Mouse (Mus musculus) heart, embryonic 15.5 days (tissue): ENCODE data around the gene Eif3b. TPM values are rescaled to one million over a fixed set of nuclear protein-coding genes. Genes with fewer than 3 reads are reported as not detected.
"Not testable (repeated sequence)": the region's sequence is repeated elsewhere in the genome, so short reads cannot be mapped to it uniquely, and the experiment has no call there.

Source experiments
- ATAC-seq: fragments of 200-750 bp; cut with Nextera tagmentation; replicated peaks from 2 replicates; pipeline ENCODE4 v1.8.0; 2017; ENCODE audit warnings: low read depth, moderate TSS enrichment; ENCODE audit not compliant: insufficient number of reproducible peaks, insufficient read depth, low FRiP score
- H3K27ac ChIP-seq: fragments of 300-500 bp; sonication (generic); 2 replicates; pipeline ENCODE4 v1.5.1; 2015; ENCODE audit warnings: mild to moderate bottlenecking, inconsistent platforms
- H3K27me3 ChIP-seq: fragments of 300-500 bp; sonication (generic); 2 replicates; pipeline ENCODE4 v1.6.1; 2015; ENCODE audit warnings: inconsistent platforms
- H3K36me3 ChIP-seq: fragments of 300-500 bp; sonication (generic); 2 replicates; pipeline ENCODE4 v1.6.1; 2015; ENCODE audit warnings: mild to moderate bottlenecking, inconsistent platforms
- H3K4me1 ChIP-seq: fragments of 300-500 bp; sonication (generic); replicated peaks from 2 replicates; pipeline ENCODE4 v1.6.1; 2015; ENCODE audit warnings: inconsistent platforms
- H3K4me2 ChIP-seq: fragments of 300-500 bp; sonication (generic); 2 replicates; pipeline ENCODE4 v1.6.1; 2015; ENCODE audit warnings: inconsistent platforms, mild to moderate bottlenecking, moderate library complexity
- H3K4me3 ChIP-seq: fragments of 300-500 bp; sonication (generic); 2 replicates; pipeline ENCODE4 v1.5.1; 2015; ENCODE audit warnings: mild to moderate bottlenecking, inconsistent platforms
- H3K9ac ChIP-seq: fragments of 300-500 bp; sonication (generic); 2 replicates; pipeline ENCODE4 v1.6.1; 2015; ENCODE audit warnings: mild to moderate bottlenecking, inconsistent platforms
- H3K9me3 ChIP-seq: fragments of 300-500 bp; sonication (generic); replicated peaks from 2 replicates; pipeline ENCODE4 v1.6.1; 2016; ENCODE audit warnings: inconsistent platforms
- WGBS: fragments of 180-500 bp; shearing (Covaris S2); methylation state at CpG from one replicate; pipeline ENCODE4 v1.1.7; 2015; ENCODE audit warnings: mixed read lengths; 5-methylcytosine and 5-hydroxymethylcytosine counted together
- polyA plus RNA-seq: library from polyadenylated mRNA; unstranded; fragments of >200 nt; fragmentation: Nextera tagmentation; extraction: Ambion mirVana; gene quantifications from 2 replicates; pipeline ENCODE4 v1.2.1, GENCODE M21; 2015

Eif3b gene
- polyA plus RNA-seq, 1 experiment from 2014 or later = 68.9 TPM

- WGBS = 71% methylated on average over 4 of the region's 4 CpGs
- H3K4me3 ChIP-seq = no peak overlapping the region
- H3K4me2 ChIP-seq = no peak overlapping the region
- H3K36me3 ChIP-seq = no peaks in the 10 kb centered on the region
- peaks cover 4% of the 10 kb centered on the region; the same call in 1 of the 2 replicates for H3K27me3 ChIP-seq
- H3K27ac ChIP-seq = no peak overlapping the region
- H3K9ac ChIP-seq = no peak overlapping the region
- H3K9me3 ChIP-seq = no peaks in the 10 kb centered on the region
- ATAC-seq = no peak
- no peaks in the 10 kb centered on the region for H3K4me1 ChIP-seq
Observed at GRCm38 (mm10) chr5:140402640-140403270, 16.4 kb upstream of the Eif3b start.

- Histone ChIP-seq H3K9me3 (no peaks in the 10 kb centered on the region), H3K4me3 (no peak overlapping the region), H3K36me3 (no peaks in the 10 kb centered on the region), H3K27ac (no peak overlapping the region), H3K4me1 (no peaks in the 10 kb centered on the region), H3K27me3 (no peaks in the 10 kb centered on the region), H3K4me2 (no peak overlapping the region), H3K9ac (no peak overlapping the region)
- 77% methylated on average over 6 of the region's 6 CpGs for WGBS
- no peak for ATAC-seq
Observed at GRCm38 (mm10) chr5:140405126-140405525, 14.0 kb upstream of the Eif3b start.

- WGBS = 61% methylated on average over 6 of the region's 6 CpGs
- Histone ChIP-seq H3K9me3 (no peaks in the 10 kb centered on the region), H3K27me3 (no peaks in the 10 kb centered on the region), H3K4me1 (no peaks in the 10 kb centered on the region), H3K9ac (no peak overlapping the region), H3K36me3 (no peaks in the 10 kb centered on the region), H3K27ac (no peak overlapping the region), H3K4me2 (no peak overlapping the region), H3K4me3 (no peak overlapping the region)
- no peak for ATAC-seq
Observed at GRCm38 (mm10) chr5:140406666-140407065, 12.5 kb upstream of the Eif3b start.

- no peaks in the 10 kb centered on the region for H3K4me1 ChIP-seq
- no peaks in the 10 kb centered on the region for H3K36me3 ChIP-seq
- H3K27me3 ChIP-seq = no peaks in the 10 kb centered on the region
- no peaks in the 10 kb centered on the region for H3K9me3 ChIP-seq
- ATAC-seq = no peak
- no peak overlapping the region for H3K9ac ChIP-seq
- H3K4me2 ChIP-seq = no peak overlapping the region
- no peak overlapping the region for H3K27ac ChIP-seq
- H3K4me3 ChIP-seq = no peak overlapping the region
Observed at GRCm38 (mm10) chr5:140408801-140409200, 10.3 kb upstream of the Eif3b start.

GRCm38 (mm10) chr5:140411339-140411738, 7.8 kb upstream of the Eif3b start:
- Histone ChIP-seq H3K9ac (no peak overlapping the region), H3K4me3 (no peak overlapping the region), H3K27ac (no peak overlapping the region), H3K4me2 (no peak overlapping the region), H3K36me3 (no peaks in the 10 kb centered on the region), H3K9me3 (no peaks in the 10 kb centered on the region), H3K27me3 (no peaks in the 10 kb centered on the region), H3K4me1 (no peaks in the 10 kb centered on the region)
- WGBS = 24% methylated on average over 8 of the region's 8 CpGs
- ATAC-seq = no peak

GRCm38 (mm10) chr5:140414647-140415046, 4.5 kb upstream of the Eif3b start:
- no peaks in the 10 kb centered on the region for H3K27me3 ChIP-seq
- H3K27ac ChIP-seq = no peak overlapping the region
- H3K4me3 ChIP-seq = no peak overlapping the region
- H3K4me1 ChIP-seq = no peaks in the 10 kb centered on the region
- ATAC-seq = no peak
- H3K4me2 ChIP-seq = no peak overlapping the region
- 54% methylated on average over 4 of the region's 4 CpGs for WGBS
- no peak overlapping the region for H3K9ac ChIP-seq
- H3K9me3 ChIP-seq = no peaks in the 10 kb centered on the region
- no peaks in the 10 kb centered on the region for H3K36me3 ChIP-seq

GRCm38 (mm10) chr5:140418106-140418488, 1.0 kb upstream of the Eif3b start:
- peak overlapping the region; percentile 87 for H3K4me2 ChIP-seq
- H3K27me3 ChIP-seq = no peaks in the 10 kb centered on the region
- peaks cover 20% of the 10 kb centered on the region for H3K4me1 ChIP-seq
- H3K4me3 ChIP-seq = peak overlapping the region; percentile 95
- H3K9me3 ChIP-seq = no peaks in the 10 kb centered on the region
- 1% methylated on average over 12 of the region's 12 CpGs for WGBS
- no peak; the same call in 1 of the 2 replicates for ATAC-seq
- peak overlapping the region; percentile 94 for H3K9ac ChIP-seq
- H3K36me3 ChIP-seq = no peaks in the 10 kb centered on the region
- H3K27ac ChIP-seq = peak overlapping the region; percentile 97

- peak; percentile 30 for ATAC-seq
- under 1% methylated on average over 62 of the region's 62 CpGs for WGBS
- peak overlapping the region; percentile 87 for H3K4me2 ChIP-seq
- H3K4me3 ChIP-seq = peak overlapping the region; percentile 95
- H3K36me3 ChIP-seq = no peaks in the 10 kb centered on the region
- H3K9me3 ChIP-seq = no peaks in the 10 kb centered on the region
- peak overlapping the region; percentile 97 for H3K27ac ChIP-seq
- peak overlapping the region; percentile 94 for H3K9ac ChIP-seq
- no peaks in the 10 kb centered on the region for H3K27me3 ChIP-seq
- H3K4me1 ChIP-seq = peaks cover 20% of the 10 kb centered on the region
Observed at GRCm38 (mm10) chr5:140419442-140420080, 433 bp downstream of the Eif3b start.

- peak overlapping the region; percentile 87 for H3K4me2 ChIP-seq
- WGBS = 52% methylated on average over 4 of the region's 4 CpGs
- H3K4me3 ChIP-seq = peak overlapping the region; percentile 95
- no peak for ATAC-seq
- no peaks in the 10 kb centered on the region for H3K27me3 ChIP-seq
- no peaks in the 10 kb centered on the region for H3K9me3 ChIP-seq
- H3K27ac ChIP-seq = no peak overlapping the region
- H3K4me1 ChIP-seq = peaks cover 20% of the 10 kb centered on the region
- peak overlapping the region; percentile 94 for H3K9ac ChIP-seq
- no peaks in the 10 kb centered on the region for H3K36me3 ChIP-seq
Observed at GRCm38 (mm10) chr5:140420616-140421015, 1.5 kb downstream of the Eif3b start.

- ATAC-seq = no peak
- Histone ChIP-seq H3K4me2 (no peak overlapping the region), H3K9me3 (no peaks in the 10 kb centered on the region), H3K27ac (no peak overlapping the region), H3K4me3 (no peak overlapping the region), H3K27me3 (no peaks in the 10 kb centered on the region), H3K9ac (no peak overlapping the region), H3K36me3 (peaks cover 40% of the 10 kb centered on the region), H3K4me1 (peaks cover 15% of the 10 kb centered on the region)
- WGBS = 94% methylated on average over 17 of the region's 17 CpGs
Observed at GRCm38 (mm10) chr5:140425016-140425783, 6.1 kb downstream of the Eif3b start.

GRCm38 (mm10) chr5:140439117-140439516, 20.0 kb downstream of the Eif3b start:
- H3K9ac ChIP-seq, H3K4me2 ChIP-seq, H3K27ac ChIP-seq, H3K4me1 ChIP-seq, H3K27me3 ChIP-seq, ATAC-seq, H3K9me3 ChIP-seq, H3K4me3 ChIP-seq: not testable (repeated sequence)
- peaks cover 86% of the 10 kb centered on the region for H3K36me3 ChIP-seq
- WGBS = 96% methylated on average over 3 of the region's 6 CpGs
